Mouse (Mus musculus): ENCODE measurements around the gene Med26. TPM values are rescaled to one million over a fixed set of nuclear protein-coding genes. Genes with fewer than 3 reads are reported as not detected.

The Med26 gene
- total RNA-seq, 2 experiments from 2014 or later: 12.0 to 13.2 TPM

DNA sequence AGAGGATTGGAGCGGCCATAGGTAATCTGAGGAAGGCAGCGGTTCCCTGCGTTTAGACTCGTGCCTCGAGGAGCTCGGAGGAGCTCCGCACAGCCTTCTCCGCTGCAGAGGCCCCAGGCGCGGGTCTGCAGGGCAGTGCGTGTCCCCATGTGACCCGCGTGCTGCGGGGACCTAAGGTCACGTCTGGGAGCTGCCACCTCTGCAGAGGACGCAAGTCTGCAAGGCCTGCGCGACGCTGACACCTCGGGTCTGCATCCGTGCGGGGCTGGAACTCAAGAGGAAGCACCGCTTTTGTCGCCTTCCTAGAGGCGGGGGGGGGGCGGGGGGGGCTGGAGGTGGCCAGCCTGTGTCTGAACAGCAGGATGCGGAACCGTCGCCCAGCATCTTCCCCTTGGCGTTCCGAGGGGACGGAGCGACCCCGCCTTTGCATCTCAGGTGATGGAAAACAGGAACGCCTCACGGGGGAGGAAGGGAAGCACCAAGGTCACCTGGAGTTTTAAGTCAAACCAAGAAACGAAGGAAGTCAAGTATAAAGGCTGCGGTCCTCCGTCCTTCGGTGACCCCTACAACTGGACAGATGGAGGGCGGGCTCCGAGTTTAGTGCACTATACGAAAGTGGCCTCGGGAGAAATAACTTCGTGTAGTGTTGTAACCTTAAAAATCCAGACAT lies 709 bp upstream of the Med26 start:
- DNase-seq (ENCODE audit: low spot score in 2 of 2): peak in 1 of 2 experiments; percentile 9

DNA sequence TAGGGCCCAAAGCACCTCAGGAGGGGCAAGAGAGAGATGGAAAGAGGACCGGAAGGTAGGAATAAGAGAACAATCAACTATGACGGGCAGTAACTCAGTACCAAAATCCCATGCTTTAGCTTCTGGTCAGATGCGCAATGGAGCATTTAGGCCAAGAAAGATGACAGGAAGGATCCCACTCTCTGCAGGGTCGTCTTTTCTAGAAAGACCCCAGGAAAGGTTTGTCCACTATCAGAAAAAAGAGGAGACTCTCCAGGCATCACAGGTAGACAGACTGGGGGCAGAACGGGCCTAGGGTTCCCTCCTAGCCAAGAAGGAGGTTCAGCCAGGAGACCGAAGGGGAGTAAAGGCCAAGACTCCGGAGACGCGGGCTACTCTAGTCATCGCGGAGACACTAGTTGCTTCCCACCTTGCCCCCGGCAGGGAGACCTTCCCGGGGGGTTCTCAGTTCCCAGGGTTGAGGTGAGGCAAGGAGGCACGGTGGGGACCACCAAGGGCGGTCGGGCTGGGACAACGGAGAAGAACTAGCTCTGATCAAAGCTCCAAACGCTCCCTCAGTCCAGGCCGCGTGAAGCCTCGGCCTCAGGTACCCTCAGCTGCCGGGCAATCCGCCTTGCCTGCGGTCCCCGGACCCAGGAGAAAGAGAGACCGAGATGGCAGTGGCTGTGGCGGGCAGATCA lies 808 bp downstream of the Med26 start:
- DNase-seq (ENCODE audit: low spot score in 2 of 2): peak; percentile 10 to 14

DNA sequence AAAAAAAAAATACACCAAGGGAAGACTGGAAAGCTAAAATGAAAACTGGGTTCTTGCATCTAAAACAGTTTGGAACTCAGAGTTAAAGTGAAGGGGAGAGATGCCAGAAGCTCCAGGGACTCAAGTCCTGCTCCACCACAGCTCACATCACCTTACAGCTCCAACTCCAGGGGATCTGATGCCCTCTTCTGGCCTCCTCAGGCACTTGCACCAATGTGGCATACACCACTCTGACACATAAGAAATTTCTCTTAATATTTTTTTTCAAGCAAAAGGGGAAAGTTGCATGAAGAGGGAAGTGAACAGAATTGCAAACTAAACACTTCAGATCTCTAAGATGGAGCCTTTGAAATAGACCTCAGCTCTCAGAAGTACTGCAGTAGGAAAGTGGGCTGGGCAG lies 8.8 kb downstream of the Med26 start:
- DNase-seq (ENCODE audit: low spot score in 2 of 2): no peak

DNA sequence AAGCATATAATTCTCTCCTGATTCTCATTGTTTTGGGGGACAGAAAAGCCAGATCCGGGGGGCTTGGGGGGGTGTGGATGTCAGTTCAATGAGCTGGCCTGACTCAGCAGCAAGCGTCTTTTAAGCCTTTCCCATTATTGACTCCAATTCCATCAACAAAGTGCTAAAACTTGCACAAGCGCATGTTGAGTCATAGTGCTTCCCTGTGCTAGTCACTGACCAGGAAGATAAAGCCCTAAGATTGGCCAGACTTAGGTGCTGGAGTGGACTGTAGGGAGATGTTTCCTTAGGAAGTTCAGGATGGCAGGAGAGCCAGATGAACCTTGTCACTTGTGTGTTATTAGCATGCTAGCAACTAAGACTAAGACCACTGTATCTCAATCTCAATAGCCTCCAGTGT lies 13.2 kb downstream of the Med26 start:
- no peak for DNase-seq (ENCODE audit: low spot score in 2 of 2)

DNA sequence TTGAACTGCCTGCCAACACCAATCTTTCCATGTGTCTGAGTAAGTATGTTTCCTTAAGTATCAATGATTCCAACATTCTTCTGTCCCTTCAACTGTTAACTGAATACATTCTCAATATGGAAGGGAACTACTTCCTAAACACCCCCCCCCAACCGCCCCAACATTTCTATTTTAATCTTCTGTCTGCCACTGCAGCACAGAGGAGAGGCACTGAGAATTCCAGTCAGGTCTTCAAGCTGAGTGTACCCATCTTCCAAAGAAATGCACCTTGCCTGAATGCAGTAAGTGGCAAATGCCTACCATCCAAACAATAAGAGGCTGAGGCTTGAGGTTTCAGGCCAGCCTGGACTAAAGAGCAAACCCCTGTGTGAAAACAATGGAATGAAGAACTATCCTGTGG lies 16.0 kb downstream of the Med26 start:
- DNase-seq (ENCODE audit: low spot score in 2 of 2): no peak

DNA sequence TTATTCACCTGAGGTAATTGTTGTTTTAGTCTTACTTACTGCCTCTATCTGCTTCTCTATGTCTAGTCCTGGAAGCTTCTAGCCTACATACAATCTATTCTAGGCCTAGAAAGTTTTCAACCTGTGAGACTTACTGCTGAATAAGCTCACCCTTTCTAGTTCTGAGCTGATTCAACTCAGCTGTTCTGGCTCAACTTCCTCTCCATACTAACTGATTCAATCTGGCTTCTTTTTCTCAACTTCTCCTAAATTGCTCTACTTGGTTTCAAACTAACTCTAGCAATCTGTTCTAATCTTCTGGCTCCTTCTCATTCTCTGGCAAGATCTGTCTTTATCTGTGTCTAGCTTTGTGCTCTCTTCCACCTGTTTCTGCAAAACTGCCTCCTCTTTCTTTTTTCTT lies 26.2 kb downstream of the Med26 start:
- DNase-seq (ENCODE audit: low spot score in 2 of 2): no peak

DNA sequence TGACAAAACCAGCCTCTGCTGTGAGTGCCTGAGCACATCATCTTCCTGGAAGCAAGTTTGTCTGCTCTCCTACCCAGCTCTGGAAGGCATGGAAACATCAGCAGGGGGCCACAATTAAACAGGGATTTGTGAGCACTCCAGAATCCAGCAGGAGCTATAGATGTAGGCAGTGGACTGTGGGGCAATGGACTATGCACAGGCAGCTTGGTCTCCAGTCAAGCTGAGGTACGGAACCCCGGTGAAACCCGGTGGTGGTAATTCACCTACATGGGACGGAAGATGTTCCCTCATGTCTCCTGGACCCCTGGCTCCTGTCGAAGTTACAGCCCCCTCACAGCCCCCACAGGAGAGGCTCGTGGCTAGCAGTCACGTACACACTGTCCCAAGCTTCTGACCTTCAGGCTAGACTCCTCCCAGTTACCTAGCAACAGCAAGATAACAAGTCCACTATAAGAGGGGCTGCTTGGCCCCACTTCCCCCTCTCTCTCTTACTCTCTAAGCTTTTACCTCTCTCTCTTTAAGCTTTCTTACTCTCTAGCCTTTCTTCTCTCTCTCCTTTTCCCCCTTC lies 30.6 kb downstream of the Med26 start:
- DNase-seq (ENCODE audit: low spot score in 2 of 2): no peak

DNA sequence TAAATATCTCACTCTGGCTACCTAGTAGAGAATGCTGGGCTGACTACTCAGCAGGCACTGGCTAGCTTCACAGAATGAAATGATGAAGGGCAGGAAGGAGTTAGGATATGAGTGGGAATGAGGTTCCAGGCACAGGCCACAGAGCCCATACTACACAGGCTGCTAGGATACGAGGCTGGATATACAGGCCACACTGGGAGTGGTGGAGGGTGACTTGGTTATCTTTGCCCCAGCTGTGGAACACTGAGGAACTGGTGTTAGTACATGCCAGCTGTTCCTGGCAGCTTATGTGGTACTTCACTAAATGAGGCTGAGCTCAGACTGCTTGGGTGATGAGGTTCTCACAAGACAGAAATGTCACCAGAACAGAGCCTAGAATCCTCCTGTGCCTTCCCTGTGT lies 34.9 kb downstream of the Med26 start:
- no peak for DNase-seq (ENCODE audit: low spot score in 2 of 2)

DNA sequence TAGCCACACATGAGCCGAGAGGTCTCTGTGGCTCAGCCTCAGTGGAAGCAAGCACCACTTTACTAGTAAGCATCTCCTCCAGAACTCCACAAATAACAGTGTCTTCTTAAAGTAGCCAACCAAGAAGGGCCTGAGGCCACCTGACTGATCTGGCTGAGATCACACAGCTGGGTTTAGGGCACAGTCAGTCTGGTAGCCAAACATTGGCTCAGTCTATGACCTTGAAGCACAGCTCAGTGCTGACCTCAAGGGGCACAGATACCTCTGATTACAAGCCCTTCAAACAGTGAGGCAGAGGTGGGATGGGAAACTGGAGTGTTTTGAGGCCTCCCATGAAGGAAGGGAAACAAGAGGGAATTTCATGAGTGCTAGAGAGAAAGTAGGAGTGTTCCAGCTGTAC lies 35.4 kb downstream of the Med26 start:
- no peak for DNase-seq (ENCODE audit: low spot score in 2 of 2)

DNA sequence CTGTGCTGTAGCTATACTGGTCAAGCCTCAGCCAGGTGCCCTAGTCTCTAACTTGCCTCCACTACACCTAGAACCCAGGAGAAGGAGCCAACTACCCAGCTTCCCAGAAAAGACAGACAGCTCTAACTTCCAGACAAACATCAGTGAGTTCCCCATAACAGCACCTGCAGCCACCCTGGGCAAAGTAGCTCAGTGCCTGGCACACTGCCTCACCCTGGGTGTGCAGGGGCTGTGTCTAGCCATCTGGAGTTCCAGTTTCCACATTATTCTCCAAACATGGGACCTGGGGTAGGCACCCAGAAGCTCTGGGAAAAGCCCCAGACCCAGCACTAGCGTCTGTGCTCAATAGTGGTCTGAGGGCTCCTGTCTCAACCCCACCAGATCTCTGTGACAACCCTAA lies 40.6 kb downstream of the Med26 start:
- DNase-seq (ENCODE audit: low spot score in 2 of 2): no peak

DNA sequence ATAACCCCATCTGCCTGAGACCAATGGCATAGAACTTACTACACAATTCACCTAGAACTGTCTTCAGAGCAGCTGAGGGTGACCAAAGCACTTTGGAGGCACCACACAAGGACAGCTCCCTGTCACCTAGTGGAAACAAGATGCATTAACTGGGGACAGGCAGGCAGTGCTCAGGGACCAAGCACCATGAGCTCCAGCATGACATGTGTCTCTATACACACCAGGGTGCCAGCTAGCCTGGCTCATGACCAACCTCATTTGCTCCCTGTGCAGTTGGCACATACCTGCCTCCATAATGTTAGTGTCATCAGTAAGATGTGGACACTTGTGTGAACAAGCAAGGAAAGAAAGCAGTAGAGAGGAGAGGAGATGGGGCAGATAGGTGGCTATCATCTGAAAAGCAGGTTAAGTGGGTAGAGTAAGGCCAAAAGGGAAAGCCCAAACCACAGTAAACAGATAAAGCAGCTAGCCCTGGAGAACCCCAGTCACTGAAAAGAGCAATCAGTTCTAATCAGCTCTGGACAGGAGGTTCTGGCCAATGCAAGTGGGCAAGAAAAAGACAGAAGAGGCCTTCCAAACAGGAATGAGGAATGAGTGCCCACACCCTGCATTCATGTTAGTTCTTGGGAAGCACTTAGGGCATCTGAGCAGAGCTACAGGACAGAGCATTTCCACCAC lies 43.3 kb downstream of the Med26 start:
- no peak for DNase-seq (ENCODE audit: low spot score in 2 of 2)

DNA sequence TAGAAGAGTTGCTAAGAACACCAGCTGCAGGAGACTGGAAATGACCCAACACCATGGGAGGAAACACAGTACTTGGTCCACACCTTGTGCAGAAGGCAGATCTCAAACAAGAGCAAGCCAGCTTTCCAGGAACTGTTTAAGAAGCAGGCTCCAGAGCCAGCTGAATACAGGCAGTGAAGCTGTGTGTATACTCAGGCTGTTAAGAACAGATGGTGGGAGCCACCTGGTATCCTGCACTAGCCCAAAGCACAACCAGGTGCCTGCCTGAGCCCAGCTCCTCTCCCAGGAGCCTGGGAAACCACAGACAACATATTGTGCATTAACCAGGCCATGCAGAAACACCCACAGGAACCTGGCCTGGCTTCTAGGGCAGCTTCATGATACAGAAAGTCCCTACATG lies 43.9 kb downstream of the Med26 start:
- no peak for DNase-seq (ENCODE audit: low spot score in 2 of 2)

DNA sequence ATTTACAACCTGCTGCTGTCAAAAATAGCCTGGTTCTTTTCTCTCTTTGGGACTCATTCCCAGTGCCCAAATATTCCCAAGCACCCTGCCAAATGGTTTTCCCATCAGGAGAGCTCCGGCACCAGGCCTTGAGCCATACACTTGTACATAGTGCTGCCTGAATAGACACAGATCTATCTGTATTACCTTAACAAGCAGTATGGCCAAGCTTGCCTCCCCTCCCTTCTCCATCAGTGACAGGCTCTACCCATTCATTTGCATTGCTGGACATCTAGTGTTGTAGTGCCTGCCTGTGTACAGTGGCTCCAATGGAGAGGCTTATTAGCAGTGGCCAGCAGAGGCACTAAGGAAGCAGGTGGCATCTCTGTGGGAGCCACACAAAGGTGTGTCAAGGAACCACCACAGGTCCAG lies 47.5 kb downstream of the Med26 start:
- no peak for DNase-seq (ENCODE audit: low spot score in 2 of 2)

DNA sequence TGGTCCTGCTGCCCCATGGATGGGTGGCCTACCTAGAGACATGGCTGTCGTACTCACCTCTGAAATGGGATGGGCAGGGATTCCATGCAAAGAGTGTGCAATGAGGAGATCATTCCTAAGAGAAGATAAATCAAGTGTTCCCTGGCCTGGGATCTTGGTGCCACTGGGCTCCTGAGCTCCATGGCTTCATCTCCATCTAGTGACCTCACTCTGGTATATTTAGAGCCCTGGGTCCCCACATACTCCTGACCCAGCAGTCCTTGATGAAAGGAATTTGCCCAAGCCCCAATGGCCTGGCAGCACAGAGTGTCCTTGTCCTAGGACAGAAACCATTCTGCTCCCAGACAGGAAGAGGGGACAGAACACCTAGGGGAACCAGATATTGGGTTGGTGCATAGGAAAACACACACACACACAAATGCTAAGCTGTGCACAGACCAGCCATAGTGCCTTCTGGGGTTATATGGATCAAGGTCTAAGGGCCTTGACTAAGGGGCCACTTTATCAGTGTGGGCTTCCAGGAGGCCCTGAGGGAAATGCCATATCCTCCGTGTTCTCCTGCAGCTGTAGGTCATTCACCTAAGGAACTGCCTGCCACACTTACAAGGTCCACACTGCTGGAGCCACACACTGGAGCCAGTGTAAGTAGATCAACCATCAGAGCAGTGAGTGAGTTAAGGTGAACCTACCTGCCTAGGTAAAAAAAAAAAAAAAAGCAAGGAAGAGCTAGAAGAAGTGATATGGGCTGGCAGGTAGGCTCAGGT lies 48.4 kb downstream of the Med26 start:
- no peak for DNase-seq (ENCODE audit: low spot score in 2 of 2)

DNA sequence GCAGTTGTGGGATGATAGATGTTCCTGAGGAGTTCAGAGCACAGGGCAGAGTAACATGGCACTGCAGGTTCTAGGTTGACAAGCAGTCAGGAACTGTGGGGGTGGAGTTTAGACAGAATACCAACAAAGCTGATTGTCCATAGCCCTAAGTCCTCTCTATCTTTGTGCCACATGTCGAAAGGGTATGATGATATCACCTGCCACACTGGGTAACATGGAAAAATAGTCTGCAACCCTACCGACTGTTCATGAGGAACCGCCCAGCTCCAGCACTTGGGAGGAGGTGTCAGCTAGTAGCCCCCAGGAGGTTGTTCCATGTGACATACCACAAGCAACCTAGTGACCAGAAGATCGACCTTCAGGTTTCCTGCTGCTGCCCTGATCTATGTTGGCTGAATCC lies 49.5 kb downstream of the Med26 start:
- DNase-seq (ENCODE audit: low spot score in 2 of 2): no peak

DNA sequence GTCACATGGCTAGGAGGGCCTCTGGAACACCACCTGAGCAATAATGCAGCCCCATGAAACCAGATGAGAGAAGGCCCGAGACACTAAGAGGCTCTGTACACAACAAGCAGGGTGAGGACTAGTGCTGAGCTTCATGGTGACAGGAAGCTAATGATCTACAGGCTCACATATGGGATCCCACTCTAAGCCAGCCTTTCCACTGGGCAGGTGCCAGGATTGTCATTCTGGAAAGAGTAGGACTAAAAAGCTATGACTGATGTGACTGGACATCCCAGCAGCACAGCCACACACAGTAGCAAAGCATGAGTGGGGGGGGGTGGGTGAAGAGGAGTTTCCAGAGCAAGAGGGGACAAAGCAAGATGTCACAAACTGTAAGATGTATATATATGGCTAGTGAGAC lies 50.2 kb downstream of the Med26 start:
- DNase-seq (ENCODE audit: low spot score in 2 of 2): no peak

DNA sequence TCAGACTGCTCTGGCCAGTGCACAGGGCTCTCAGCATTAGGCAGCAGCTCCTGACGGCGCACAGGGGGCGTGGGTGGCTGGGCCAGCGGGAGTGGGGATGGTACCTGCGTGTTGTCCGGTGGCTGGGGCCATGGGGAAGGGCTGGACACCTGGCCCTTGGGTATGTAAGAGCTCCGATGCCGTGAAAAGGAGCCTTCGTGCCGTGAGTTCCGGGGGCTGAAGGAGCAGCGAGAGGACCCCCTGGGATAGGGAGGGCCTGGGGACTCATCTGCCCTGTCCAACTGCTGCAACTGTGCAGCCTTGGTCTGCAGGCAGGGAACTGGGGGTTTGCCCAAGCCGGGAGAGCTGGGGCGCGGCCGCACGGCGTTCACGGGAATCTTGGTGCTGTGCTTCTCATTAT lies 51.9 kb downstream of the Med26 start:
- no peak for DNase-seq (ENCODE audit: low spot score in 2 of 2)

DNA sequence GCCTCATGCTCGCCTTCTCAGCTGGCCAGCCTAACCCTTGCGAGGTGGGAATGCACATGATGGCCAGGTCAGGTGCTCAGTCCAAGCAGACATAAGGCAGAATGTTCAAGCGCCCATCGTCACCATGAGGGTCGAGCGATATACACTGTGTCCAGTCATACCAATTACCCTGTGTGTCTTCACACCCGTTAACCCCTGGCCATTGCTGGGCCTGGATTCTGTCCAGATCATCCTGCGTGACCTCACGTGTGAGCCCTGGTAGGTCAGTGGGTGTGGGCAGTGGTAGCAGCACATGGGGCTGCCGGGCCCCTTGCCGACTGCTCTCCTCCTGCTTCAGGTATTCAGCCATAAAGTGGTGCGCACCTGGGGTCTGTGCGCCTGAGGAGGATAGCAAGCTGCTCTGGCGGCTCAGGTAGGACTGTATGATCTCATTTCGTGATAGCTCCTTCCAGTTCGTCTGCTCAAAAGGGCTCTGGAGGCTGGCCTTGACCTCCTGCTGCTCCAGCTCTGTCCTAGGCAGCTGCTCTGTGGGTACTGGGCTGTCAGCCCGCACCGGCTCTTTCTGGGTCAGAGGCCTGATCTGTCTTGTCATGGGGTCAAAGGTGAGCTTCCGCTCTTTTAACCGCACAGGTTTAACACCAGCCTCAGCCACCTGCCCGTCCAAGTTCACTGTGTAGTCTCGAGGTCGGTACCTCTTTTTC lies 52.5 kb downstream of the Med26 start:
- no peak for DNase-seq (ENCODE audit: low spot score in 2 of 2)

DNA sequence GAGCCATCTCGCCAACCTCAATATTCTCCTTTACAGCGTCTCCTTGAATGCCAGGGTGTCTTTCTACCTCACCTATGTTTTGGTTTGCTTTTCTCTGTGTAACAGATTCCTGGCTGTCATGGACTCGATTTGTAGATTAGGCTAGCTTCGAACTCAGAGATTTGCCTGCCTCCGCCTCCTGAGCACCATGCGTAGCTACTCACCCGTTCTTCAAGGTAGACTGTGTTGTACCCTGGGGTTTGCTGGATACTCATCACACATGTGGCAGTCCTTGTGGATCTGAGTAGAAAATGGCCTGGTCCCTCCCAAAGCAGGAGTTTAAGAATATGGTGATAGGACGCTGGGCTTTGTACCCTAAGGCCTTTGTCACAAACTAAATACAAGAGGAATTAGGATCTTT lies 54.7 kb downstream of the Med26 start:
- no peak for DNase-seq (ENCODE audit: low spot score in 2 of 2)

DNA sequence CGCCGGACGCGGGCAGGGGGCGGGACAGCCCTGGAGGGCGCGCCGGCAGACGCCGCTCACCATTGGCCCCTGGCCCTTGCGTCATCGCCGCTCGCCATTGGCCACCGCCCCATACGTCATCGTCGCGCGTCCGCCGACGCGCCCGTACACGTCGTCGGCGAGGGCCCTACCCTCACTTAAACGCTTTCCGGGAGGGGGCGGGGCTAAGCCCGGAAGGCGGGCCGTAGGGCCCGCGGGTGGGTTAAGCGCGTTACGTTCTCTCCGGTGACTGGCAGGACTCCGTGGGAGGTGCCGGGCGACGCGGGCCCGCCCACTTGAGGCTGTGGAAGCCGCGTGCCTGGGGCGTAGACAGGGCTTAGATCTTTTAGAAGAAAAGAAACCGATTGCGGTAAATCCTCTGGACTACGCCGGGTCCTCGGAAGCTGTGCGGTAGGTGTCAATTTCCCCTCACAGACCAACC lies 55.4 kb downstream of the Med26 start:
- peak; percentile 97 to 99 for DNase-seq (ENCODE audit: low spot score in 2 of 2)

Measured in adrenal gland, postnatal 4 days (tissue).